In genomic region chr6:28876492-28876891, GRCm38 (mm10) we compare ENCODE assay signal across 14 mouse cellular contexts. TPM values are rescaled to one million over a fixed set of nuclear protein-coding genes. Genes with fewer than 3 reads are reported as not detected.
DNase-seq lines count a peak whose midpoint lies in the region; ATAC-seq and TF ChIP-seq lines count a peak whose summit lies in the region.
"Had no signal": no experiment of that assay in that cellular context is flagged by ENCODE, and none has a peak within 500 bp of the region (broad histone marks: within the 10 kb centered on the region; RNA-seq: fewer than 3 reads in every experiment).

No protein-coding gene starts in this region.

- no peak for TF ChIP-seq CTCF in hindbrain, postnatal 0 days (IDR thresholded peaks at IDR 0.05; ENCODE audit: low read depth)

- H3K27ac ChIP-seq in hindbrain, embryonic 11.5 days (ENCODE audit: low read depth, low read length): no peak overlapping the region
- no peak overlapping the region; the same call in 1 of the 2 replicates for H3K27ac ChIP-seq in hindbrain, postnatal 0 days
- H3K27ac ChIP-seq: heart, embryonic 13.5 days; hindbrain, embryonic 15.5 days had no signal

- no peaks in the 10 kb centered on the region for H3K9me3 ChIP-seq in hindbrain, embryonic 11.5 days (ENCODE audit: control insufficient read depth, low read length)
- H3K9me3 ChIP-seq in hindbrain, postnatal 0 days (ENCODE audit: low read length): no peaks in the 10 kb centered on the region
- H3K9me3 ChIP-seq: G1E; heart, embryonic 13.5 days; hindbrain, embryonic 15.5 days had no signal

- ATAC-seq in hindbrain, embryonic 11.5 days (ENCODE audit: low FRiP score): 0 out of 2 replicates have a peak, but pooled peaks have one; percentile 2
- no peak for ATAC-seq in hindbrain, postnatal 0 days
- ATAC-seq in monocyte, adult 5-6 weeks (replicated peaks; ENCODE audit: insufficient number of reproducible peaks, low FRiP score, low TSS enrichment, poor library complexity, severe bottlenecking): no peak

- H3K4me3 ChIP-seq in hindbrain, embryonic 11.5 days (ENCODE audit: low read depth, low read length): no peak overlapping the region
- H3K4me3 ChIP-seq in hindbrain, postnatal 0 days (ENCODE audit: low read length): no peak overlapping the region
- H3K4me3 ChIP-seq: heart, embryonic 13.5 days; hindbrain, embryonic 15.5 days had no signal

- no peak overlapping the region for H3K9ac ChIP-seq in hindbrain, embryonic 11.5 days (ENCODE audit: low read depth, low read length)
- H3K9ac ChIP-seq in hindbrain, postnatal 0 days (replicated peaks; ENCODE audit: low read length): no peak overlapping the region
- H3K9ac ChIP-seq: heart, embryonic 13.5 days; hindbrain, embryonic 15.5 days had no signal

- DNase-seq in hindbrain, embryonic 11.5 days (ENCODE audit: low spot score): no peak
- no peak for DNase-seq in hindbrain, postnatal 0 days (ENCODE audit: low spot score)
- peak; percentile 28 for DNase-seq in right cerebral cortex, postnatal 4 days
- DNase-seq in right cerebral cortex, postnatal 36 days (ENCODE audit: low spot score in 2 of 2): no peak
- DNase-seq in large intestine, adult 2 months (ENCODE audit: low read depth, low spot score): peak; percentile 57
- DNase-seq in kidney, adult 11 months: no peak
- DNase-seq in adrenal gland, adult 2 months: no peak
- DNase-seq: right cerebral cortex, adult 18-20 months; thymus, adult 18-20 months had no signal

- H3K4me2 ChIP-seq in hindbrain, embryonic 11.5 days (replicated peaks; ENCODE audit: low read depth, low read length): no peak overlapping the region
- no peak overlapping the region for H3K4me2 ChIP-seq in hindbrain, postnatal 0 days (ENCODE audit: low read depth, low read length)
- H3K4me2 ChIP-seq: heart, embryonic 13.5 days; hindbrain, embryonic 15.5 days had no signal

- H3K36me3 ChIP-seq in hindbrain, embryonic 11.5 days (ENCODE audit: control insufficient read depth, insufficient read depth, low read length): no peaks in the 10 kb centered on the region
- no peaks in the 10 kb centered on the region for H3K36me3 ChIP-seq in hindbrain, postnatal 0 days (ENCODE audit: insufficient read depth, low read length)
- H3K36me3 ChIP-seq: hindbrain, embryonic 15.5 days had no signal

- WGBS in hindbrain, embryonic 11.5 days: 44% methylated on average over 3 of the region's 3 CpGs
- 23% methylated on average over 3 of the region's 3 CpGs for WGBS in hindbrain, postnatal 0 days
- WGBS in large intestine, adult 2 months: 30% methylated on average over 3 of the region's 3 CpGs

- H3K4me1 ChIP-seq in hindbrain, embryonic 11.5 days (replicated peaks; ENCODE audit: control insufficient read depth, insufficient read depth, low read length): peaks cover 12% of the 10 kb centered on the region
- peaks cover 26% of the 10 kb centered on the region; the same call in 1 of the 2 replicates for H3K4me1 ChIP-seq in hindbrain, postnatal 0 days (ENCODE audit: insufficient read depth, low read length)

- H3K27me3 ChIP-seq in hindbrain, embryonic 11.5 days (ENCODE audit: control insufficient read depth, insufficient read depth, low read length): no peaks in the 10 kb centered on the region
- no peaks in the 10 kb centered on the region for H3K27me3 ChIP-seq in hindbrain, postnatal 0 days (ENCODE audit: insufficient read depth, low read length)
- H3K27me3 ChIP-seq: hindbrain, embryonic 15.5 days had no signal

RNA-seq across cellular contexts. Expression of gene Lrrc4, which starts 44.9 kb away (rescaled TPM):
- 4.5 and 4.7 TPM in 2 replicates for polyA plus RNA-seq in hindbrain, embryonic 11.5 days (2014; fragmentation: Nextera tagmentation; extraction: Ambion mirVana)
- total RNA-seq in hindbrain, postnatal 0 days (2014; rRNA removed): 54.8 and 59.8 TPM in 2 replicates
- polyA plus RNA-seq in hindbrain, postnatal 0 days (2015; fragmentation: Nextera tagmentation; extraction: Ambion mirVana): 6.0 and 6.1 TPM in 2 replicates
- 0.15 and 0.38 TPM in 2 replicates for polyA plus RNA-seq in large intestine, adult 2 months (2012; rRNA removed)
- 0.32 to 0.68 TPM in 2 of 3 replicates, not detected in the other for total RNA-seq in monocyte, adult 5-6 weeks (2017)
- 1 to 10 TPM; 5.6 to 8.1 TPM for total RNA-seq in adrenal gland, adult 2 months (2021)
- 3.6 and 6.1 TPM in 2 replicates for polyA plus RNA-seq in adrenal gland, adult 2 months (2012; rRNA removed)
- total RNA-seq: neutrophil, adult 5-6 weeks had no signal
- polyA plus RNA-seq: G1E had no signal

Comparison
In these comparisons a context has a peak if more than half of its experiments do, and no peak if none do; other contexts are left out.
1. DNase-seq: peak in right cerebral cortex, postnatal 4 days (single experiment) and large intestine, adult 2 months (single experiment); none in hindbrain, embryonic 11.5 days (single experiment), hindbrain, postnatal 0 days (single experiment), right cerebral cortex, postnatal 36 days (0 of 2), kidney, adult 11 months (single experiment) and adrenal gland, adult 2 months (single experiment).